12 mouse cellular contexts compared by ENCODE assay signal in the genomic region with DNA sequence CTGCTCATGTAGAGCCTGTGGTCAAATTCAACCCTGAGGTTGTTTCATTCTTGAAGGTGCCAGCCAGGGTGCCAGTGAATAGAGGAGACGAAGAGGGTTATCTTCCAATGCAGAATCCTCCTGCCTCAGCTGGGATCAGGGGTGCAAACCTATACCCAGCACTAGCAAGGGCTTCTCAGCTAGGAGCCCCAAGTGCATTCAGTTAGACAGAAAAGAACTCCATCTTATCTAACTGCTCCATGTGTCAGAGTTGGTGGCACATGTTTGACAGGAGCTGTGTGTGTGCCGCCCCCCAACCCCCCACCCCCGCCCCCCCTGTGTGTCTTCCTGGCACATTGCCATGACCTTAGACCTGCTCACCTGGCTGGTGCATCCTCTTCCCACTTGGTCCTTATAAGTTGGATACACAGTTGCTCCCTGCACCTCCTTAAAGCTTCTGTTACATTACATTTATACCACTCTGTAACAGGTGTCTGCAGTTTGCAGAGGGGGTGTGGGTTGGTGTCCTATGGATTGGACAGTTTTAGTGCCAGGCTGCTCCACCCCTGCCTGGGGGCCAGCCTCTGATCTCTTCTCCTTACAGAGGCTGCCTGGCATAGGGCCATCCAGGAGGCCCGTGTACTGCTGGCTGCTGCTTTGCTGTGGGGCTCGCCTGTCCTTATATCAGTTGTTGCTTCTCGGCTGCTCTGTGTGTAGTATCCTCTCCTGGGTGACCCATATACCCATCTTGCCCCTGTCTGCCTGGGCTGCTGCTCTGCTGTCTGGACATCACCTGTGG. TPM values are rescaled to one million over a fixed set of nuclear protein-coding genes. Genes with fewer than 3 reads are reported as not detected.
DNase-seq lines count a peak whose midpoint lies in the region; ATAC-seq lines count a peak whose summit lies in the region.
"Had no signal": no experiment of that assay in that cellular context is flagged by ENCODE, and none has a peak within 500 bp of the region (broad histone marks: within the 10 kb centered on the region; RNA-seq: fewer than 3 reads in every experiment).

No protein-coding gene starts in this region.

- ATAC-seq in heart, embryonic 15.5 days (replicated peaks; ENCODE audit: insufficient number of reproducible peaks, insufficient read depth, low FRiP score, low read depth) = no peak
- no peak for ATAC-seq in midbrain, embryonic 11.5 days (ENCODE audit: low FRiP score)
- ATAC-seq in hematopoietic stem cell, adult 5-6 weeks (replicated peaks in 1 of 2; ENCODE audit: insufficient read depth in 1 of 2, low FRiP score in 2 of 2, low TSS enrichment in 1 of 2, low read depth in 1 of 2, poor library complexity in 2 of 2, severe bottlenecking in 2 of 2) = peak; percentile 19 to 23; a peak in 2 of 4 replicates
- ATAC-seq in megakaryocyte-erythroid progenitor cell, adult 5-6 weeks (replicated peaks; ENCODE audit: low FRiP score, low TSS enrichment, poor library complexity, severe bottlenecking) = peak; percentile 76
- ATAC-seq: forebrain, embryonic 14.5 days had no signal

- no peak for DNase-seq in heart, adult 8-10 months (ENCODE audit: low spot score)
- no peak for DNase-seq in midbrain, embryonic 10.5 days (ENCODE audit: low spot score)
- no peak for DNase-seq in midbrain, embryonic 11.5 days (ENCODE audit: low spot score, missing footprints)
- no peak for DNase-seq in frontal cortex, postnatal 36 days (ENCODE audit: low spot score in 2 of 2)
- no peak for DNase-seq in right cerebral cortex, postnatal 25 days
- DNase-seq: kidney, postnatal 14 days; lung, postnatal 14 days had no signal

- no peak overlapping the region for H3K4me2 ChIP-seq in heart, embryonic 15.5 days
- H3K4me2 ChIP-seq in midbrain, embryonic 11.5 days = no peak overlapping the region

- H3K4me1 ChIP-seq in heart, embryonic 15.5 days (replicated peaks) = peaks cover 73% of the 10 kb centered on the region
- H3K4me1 ChIP-seq in midbrain, embryonic 10.5 days = peaks cover 32% of the 10 kb centered on the region
- H3K4me1 ChIP-seq in midbrain, embryonic 11.5 days (ENCODE audit: control insufficient read depth, insufficient read depth, low read length) = peaks cover 10% of the 10 kb centered on the region

- WGBS in heart, embryonic 15.5 days = 33% methylated on average over 6 of the region's 6 CpGs
- 80% methylated on average over 6 of the region's 6 CpGs for WGBS in midbrain, embryonic 10.5 days
- WGBS in midbrain, embryonic 11.5 days = 84% methylated on average over 6 of the region's 6 CpGs

- no peak overlapping the region for H3K4me3 ChIP-seq in heart, embryonic 15.5 days
- no peak overlapping the region for H3K4me3 ChIP-seq in midbrain, embryonic 10.5 days
- H3K4me3 ChIP-seq in midbrain, embryonic 11.5 days (ENCODE audit: low read depth, low read length) = no peak overlapping the region

- no peaks in the 10 kb centered on the region for H3K36me3 ChIP-seq in heart, embryonic 15.5 days
- H3K36me3 ChIP-seq in midbrain, embryonic 10.5 days = no peaks in the 10 kb centered on the region
- no peaks in the 10 kb centered on the region for H3K36me3 ChIP-seq in midbrain, embryonic 11.5 days (ENCODE audit: control insufficient read depth, insufficient read depth, low read length)

- H3K27me3 ChIP-seq in heart, embryonic 15.5 days = no peaks in the 10 kb centered on the region
- H3K27me3 ChIP-seq in midbrain, embryonic 10.5 days (ENCODE audit: low read depth, poor library complexity, severe bottlenecking) = no peaks in the 10 kb centered on the region
- H3K27me3 ChIP-seq in midbrain, embryonic 11.5 days (ENCODE audit: control insufficient read depth, insufficient read depth, low read length) = no peaks in the 10 kb centered on the region

- peak overlapping the region; percentile 72 for H3K27ac ChIP-seq in heart, embryonic 15.5 days
- H3K27ac ChIP-seq in midbrain, embryonic 10.5 days (replicated peaks) = 0 out of 2 replicates have a peak overlapping the region, but pooled peaks have one; percentile 39
- no peak overlapping the region for H3K27ac ChIP-seq in midbrain, embryonic 11.5 days (ENCODE audit: low read depth, low read length)

- no peak overlapping the region for H3K9ac ChIP-seq in heart, embryonic 15.5 days
- no peak overlapping the region for H3K9ac ChIP-seq in midbrain, embryonic 11.5 days (ENCODE audit: low read length)

- no peaks in the 10 kb centered on the region for H3K9me3 ChIP-seq in heart, embryonic 15.5 days (replicated peaks)
- H3K9me3 ChIP-seq in midbrain, embryonic 10.5 days (replicated peaks) = no peaks in the 10 kb centered on the region
- H3K9me3 ChIP-seq in midbrain, embryonic 11.5 days (ENCODE audit: control insufficient read depth, low read length) = no peaks in the 10 kb centered on the region

RNA-seq across cellular contexts. Expression of a gene that starts 20.1 kb away (rescaled TPM):
- 38.5 and 47.8 TPM in 2 replicates for polyA plus RNA-seq in heart, embryonic 15.5 days (2015; fragmentation: Nextera tagmentation; extraction: Ambion mirVana)
- total RNA-seq in heart, adult 8-10 months (2022) = 10 to 100 TPM; 32.2 to 47.1 (median 37.1) TPM
- 35.9 and 37.0 TPM in 2 replicates for polyA plus RNA-seq in midbrain, embryonic 10.5 days (2016; fragmentation: Nextera tagmentation; extraction: Ambion mirVana)
- polyA plus RNA-seq in midbrain, embryonic 11.5 days (2014; fragmentation: Nextera tagmentation; extraction: Ambion mirVana) = 29.3 and 33.5 TPM in 2 replicates
- total RNA-seq in hematopoietic stem cell, adult 5-6 weeks (2017) = 41.9 and 56.8 TPM in 2 replicates
- total RNA-seq in megakaryocyte-erythroid progenitor cell, adult 5-6 weeks (2014; fragmentation: Nextera tagmentation) = 37.4 and 43.4 TPM in 2 replicates
- total RNA-seq in megakaryocyte-erythroid progenitor cell, adult 5-6 weeks (2017) = 17.6 and 27.3 TPM in 2 replicates

RNA-seq across cellular contexts. Expression of a gene that starts 29.6 kb away (rescaled TPM):
- polyA plus RNA-seq in heart, embryonic 15.5 days (2015; fragmentation: Nextera tagmentation; extraction: Ambion mirVana) = 15.2 and 19.6 TPM in 2 replicates
- 10 to 100 TPM; 17.0 to 19.1 (median 18.4) TPM for total RNA-seq in heart, adult 8-10 months (2022)
- 43.0 and 47.6 TPM in 2 replicates for polyA plus RNA-seq in midbrain, embryonic 10.5 days (2016; fragmentation: Nextera tagmentation; extraction: Ambion mirVana)
- 22.1 and 25.8 TPM in 2 replicates for polyA plus RNA-seq in midbrain, embryonic 11.5 days (2014; fragmentation: Nextera tagmentation; extraction: Ambion mirVana)
- 21.5 and 22.2 TPM in 2 replicates for total RNA-seq in hematopoietic stem cell, adult 5-6 weeks (2017)
- total RNA-seq in megakaryocyte-erythroid progenitor cell, adult 5-6 weeks (2014; fragmentation: Nextera tagmentation) = 32.1 and 33.3 TPM in 2 replicates
- 14.7 and 22.6 TPM in 2 replicates for total RNA-seq in megakaryocyte-erythroid progenitor cell, adult 5-6 weeks (2017)

RNA-seq across cellular contexts. Expression of a gene that starts 41.0 kb away (rescaled TPM):
- 1.6 and 2.1 TPM in 2 replicates for polyA plus RNA-seq in heart, embryonic 15.5 days (2015; fragmentation: Nextera tagmentation; extraction: Ambion mirVana)
- total RNA-seq in heart, adult 8-10 months (2022) = 1 to 10 TPM; 2.0 to 3.4 (median 2.7) TPM
- 0.41 and 0.91 TPM in 2 replicates for polyA plus RNA-seq in midbrain, embryonic 10.5 days (2016; fragmentation: Nextera tagmentation; extraction: Ambion mirVana)
- polyA plus RNA-seq in midbrain, embryonic 11.5 days (2014; fragmentation: Nextera tagmentation; extraction: Ambion mirVana) = 0.29 and 0.84 TPM in 2 replicates
- total RNA-seq in hematopoietic stem cell, adult 5-6 weeks (2017) = not detected in 2 replicates
- total RNA-seq in megakaryocyte-erythroid progenitor cell, adult 5-6 weeks (2014; fragmentation: Nextera tagmentation) = not detected in 2 replicates
- total RNA-seq in megakaryocyte-erythroid progenitor cell, adult 5-6 weeks (2017) = not detected in 2 replicates
- total RNA-seq: ES-E14 had no signal

RNA-seq across cellular contexts. Expression of a gene that starts 44.3 kb away (rescaled TPM):
- 1.2 and 1.4 TPM in 2 replicates for polyA plus RNA-seq in heart, embryonic 15.5 days (2015; fragmentation: Nextera tagmentation; extraction: Ambion mirVana)
- total RNA-seq in heart, adult 8-10 months (2022) = 10 to 100 TPM in 1 of 4 experiments, 1 to 10 TPM in 3; 7.6 to 10.4 (median 8.5) TPM
- polyA plus RNA-seq in midbrain, embryonic 10.5 days (2016; fragmentation: Nextera tagmentation; extraction: Ambion mirVana) = 0.43 and 1.4 TPM in 2 replicates
- 0.52 and 2.0 TPM in 2 replicates for polyA plus RNA-seq in midbrain, embryonic 11.5 days (2014; fragmentation: Nextera tagmentation; extraction: Ambion mirVana)
- 0.63 TPM in 1 of 2 replicates, not detected in the other for total RNA-seq in hematopoietic stem cell, adult 5-6 weeks (2017)
- total RNA-seq in megakaryocyte-erythroid progenitor cell, adult 5-6 weeks (2014; fragmentation: Nextera tagmentation) = not detected in 2 replicates
- not detected in 2 replicates for total RNA-seq in megakaryocyte-erythroid progenitor cell, adult 5-6 weeks (2017)

RNA-seq across cellular contexts. Expression of a gene that starts 46.2 kb away (rescaled TPM):
- 20.7 and 28.8 TPM in 2 replicates for polyA plus RNA-seq in heart, embryonic 15.5 days (2015; fragmentation: Nextera tagmentation; extraction: Ambion mirVana)
- 1 to 10 TPM; 7.8 to 9.4 (median 8.3) TPM for total RNA-seq in heart, adult 8-10 months (2022)
- polyA plus RNA-seq in midbrain, embryonic 10.5 days (2016; fragmentation: Nextera tagmentation; extraction: Ambion mirVana) = 48.7 and 51.0 TPM in 2 replicates
- 46.0 and 46.8 TPM in 2 replicates for polyA plus RNA-seq in midbrain, embryonic 11.5 days (2014; fragmentation: Nextera tagmentation; extraction: Ambion mirVana)
- 15.5 and 16.5 TPM in 2 replicates for total RNA-seq in hematopoietic stem cell, adult 5-6 weeks (2017)
- total RNA-seq in megakaryocyte-erythroid progenitor cell, adult 5-6 weeks (2014; fragmentation: Nextera tagmentation) = 17.6 and 30.6 TPM in 2 replicates
- 16.2 and 18.7 TPM in 2 replicates for total RNA-seq in megakaryocyte-erythroid progenitor cell, adult 5-6 weeks (2017)

Comparison
In these comparisons a context has a peak if more than half of its experiments do, and no peak if none do; other contexts are left out.
1. ATAC-seq: peak in hematopoietic stem cell, adult 5-6 weeks (2 of 2) and megakaryocyte-erythroid progenitor cell, adult 5-6 weeks (single experiment); none in heart, embryonic 15.5 days (single experiment) and midbrain, embryonic 11.5 days (single experiment).